Mouse (Mus musculus) MEL (cell line): ENCODE results near the gene Nadk. TPM values are rescaled to one million over a fixed set of nuclear protein-coding genes. Genes with fewer than 3 reads are reported as not detected.

Source experiments
- DNase-seq: peaks from one replicate; pipeline ENCODE4 v3.0.0; 2011; ENCODE audit warnings: low read depth, low spot score
- H3K27ac ChIP-seq: 2 replicates; pipeline ENCODE4 v1.5.1; 2012; ENCODE audit warnings: low read depth, mild to moderate bottlenecking, control low read depth, low read length, moderate library complexity; ENCODE audit not compliant: control insufficient read depth
- H3K27me3 ChIP-seq, 2 experiments: fragments of 150-350 bp in 1 of 2; sonication (generic) in 1 of 2; 2 replicates each; pipeline ENCODE4 v1.6.1; 2012; ENCODE audit warnings: low read length in 2 of 2, mild to moderate bottlenecking in 2 of 2, improper control_type of control experiment in 1 of 2, moderate library complexity in 1 of 2; ENCODE audit not compliant: insufficient read depth in 2 of 2, control insufficient read depth in 1 of 2
- H3K36me3 ChIP-seq, 2 experiments: 2 replicates each; pipeline ENCODE4 v1.6.1; 2012 to 2014; ENCODE audit warnings: low read length in 2 of 2, improper control_type of control experiment in 1 of 2, inconsistent platforms in 1 of 2, mild to moderate bottlenecking in 1 of 2; ENCODE audit not compliant: insufficient read depth in 2 of 2, control insufficient read depth in 1 of 2
- H3K4me1 ChIP-seq, 2 experiments: fragments of 150-350 bp in 1 of 2; sonication (generic) in 1 of 2; 2 replicates each; pipeline ENCODE4 v1.6.1; 2012; ENCODE audit warnings: low read length in 2 of 2, improper control_type of control experiment in 1 of 2, mild to moderate bottlenecking in 1 of 2; ENCODE audit not compliant: insufficient read depth in 2 of 2, control insufficient read depth in 1 of 2
- H3K4me3 ChIP-seq, 2 experiments: fragments of 150-350 bp in 1 of 2; sonication (generic) in 1 of 2; 2 replicates each; pipeline ENCODE4 v1.5.1; 2012; ENCODE audit warnings: low read depth in 2 of 2, low read length in 2 of 2, mild to moderate bottlenecking in 2 of 2, moderate library complexity in 2 of 2, control low read depth in 1 of 2, improper control_type of control experiment in 1 of 2; ENCODE audit not compliant: control insufficient read depth in 1 of 2, insufficient read depth in 1 of 2
- H3K79me2 ChIP-seq: 2 replicates; pipeline ENCODE4 v1.6.1; 2012; ENCODE audit warnings: mild to moderate bottlenecking, low read length, moderate library complexity; ENCODE audit not compliant: control insufficient read depth, poor library complexity, insufficient read depth
- H3K9ac ChIP-seq: 2 replicates; pipeline ENCODE4 v1.6.1; 2012; ENCODE audit warnings: low read depth, mild to moderate bottlenecking, control low read depth, low read length, moderate library complexity; ENCODE audit not compliant: control insufficient read depth, poor library complexity, severe bottlenecking
- H3K9me3 ChIP-seq: fragments of 150-350 bp; sonication (generic); replicated peaks from 2 replicates; pipeline ENCODE4 v1.6.1; 2012; ENCODE audit warnings: mild to moderate bottlenecking, low read length, improper control_type of control experiment, moderate library complexity; ENCODE audit not compliant: insufficient read depth
- CHD1 ChIP-seq: IDR thresholded peaks from 2 replicates; pipeline ENCODE4 v1.6.1; 2012; ENCODE audit warnings: low read depth, mild to moderate bottlenecking, inconsistent platforms, low read length, improper control_type of control experiment
- E2F4 ChIP-seq: IDR thresholded peaks from 2 replicates; pipeline ENCODE4 v1.6.1; 2011; ENCODE audit warnings: low read depth, low read length, improper control_type of control experiment, borderline replicate concordance
- ELF1 ChIP-seq: IDR thresholded peaks from 2 replicates; pipeline ENCODE4 v1.6.1; 2014; ENCODE audit warnings: low read depth, mild to moderate bottlenecking, inconsistent platforms, low read length, improper control_type of control experiment, moderate library complexity
- GATA1 ChIP-seq: IDR thresholded peaks from 2 replicates; pipeline ENCODE4 v1.6.1; 2011; ENCODE audit warnings: low read depth, low read length, improper control_type of control experiment
- HCFC1 ChIP-seq: IDR thresholded peaks from 2 replicates; pipeline ENCODE4 v1.6.1; 2012; ENCODE audit warnings: low read depth, mild to moderate bottlenecking, inconsistent platforms, low read length, improper control_type of control experiment, moderate library complexity
- NELFE ChIP-seq: IDR thresholded peaks from 2 replicates; pipeline ENCODE4 v1.6.1; 2011; ENCODE audit warnings: low read depth, low read length, improper control_type of control experiment
- NRF1 ChIP-seq: IDR thresholded peaks from 2 replicates; pipeline ENCODE4 v1.6.1; 2014; ENCODE audit warnings: low read depth, mild to moderate bottlenecking, inconsistent platforms, low read length, improper control_type of control experiment, moderate library complexity; ENCODE audit not compliant: poor library complexity, insufficient read depth, severe bottlenecking
- POLR2AphosphoS5 ChIP-seq: IDR thresholded peaks from 2 replicates; pipeline ENCODE4 v1.6.1; 2012; ENCODE audit warnings: low read depth, borderline replicate concordance, mild to moderate bottlenecking, inconsistent platforms, low read length, moderate library complexity, mixed read lengths
- RAD21 ChIP-seq: IDR thresholded peaks from 2 replicates; pipeline ENCODE4 v1.6.1; 2011; ENCODE audit warnings: mild to moderate bottlenecking, low read depth, low read length, improper control_type of control experiment
- SIN3A ChIP-seq: IDR thresholded peaks from 2 replicates; pipeline ENCODE4 v1.6.1; 2012; ENCODE audit warnings: low read length, improper control_type of control experiment, inconsistent platforms
- SMC3 ChIP-seq: IDR thresholded peaks from 2 replicates; pipeline ENCODE4 v1.6.1; 2011; ENCODE audit warnings: low read depth, low read length, improper control_type of control experiment
- TBP ChIP-seq: IDR thresholded peaks from 2 replicates; pipeline ENCODE4 v1.8.0; 2011; ENCODE audit warnings: low read depth, low read length, improper control_type of control experiment
- TCF12 ChIP-seq: IDR thresholded peaks from 2 replicates; pipeline ENCODE4 v1.6.1; 2014; ENCODE audit warnings: low read depth, mild to moderate bottlenecking, inconsistent platforms, low read length, improper control_type of control experiment, moderate library complexity
- USF2 ChIP-seq, 2 experiments: IDR thresholded peaks; 2 replicates each; pipeline ENCODE4 v1.6.1; 2011 to 2012; ENCODE audit warnings: improper control_type of control experiment in 2 of 2, low read length in 2 of 2, borderline replicate concordance in 1 of 2, inconsistent platforms in 1 of 2, low read depth in 1 of 2, mild to moderate bottlenecking in 1 of 2; ENCODE audit not compliant: insufficient read depth in 1 of 2
- ZMIZ1 ChIP-seq: IDR thresholded peaks from 2 replicates; pipeline ENCODE4 v1.6.1; 2012; ENCODE audit warnings: low read depth, mild to moderate bottlenecking, inconsistent platforms, low read length, improper control_type of control experiment, moderate library complexity
- polyA plus RNA-seq, 2 experiments: library from polyadenylated mRNA; stranded (reverse) in 1 of 2; unstranded in 1 of 2; fragments of >175 nt in 1 of 2; fragments of >200 nt in 1 of 2; gene quantifications; 2 replicates each; pipeline versions ENCODE4 v1.2.1 to v1.2.4; 2012; ENCODE audit warnings: low replicate concordance in 2 of 2, low read depth in 1 of 2; ENCODE audit not compliant: insufficient read length in 2 of 2, insufficient read depth in 1 of 2, missing spikeins in 1 of 2
- total RNA-seq: library from RNA; depleted of rRNA; stranded (reverse); fragments of 300-350 nt; gene quantifications from 2 replicates; pipeline ENCODE4 v1.2.3, GENCODE M21; 2012; rRNA removed

Nadk gene
- total and polyA plus RNA-seq, 3 experiments = 53.2 to 258 (median 151) TPM

DNA sequence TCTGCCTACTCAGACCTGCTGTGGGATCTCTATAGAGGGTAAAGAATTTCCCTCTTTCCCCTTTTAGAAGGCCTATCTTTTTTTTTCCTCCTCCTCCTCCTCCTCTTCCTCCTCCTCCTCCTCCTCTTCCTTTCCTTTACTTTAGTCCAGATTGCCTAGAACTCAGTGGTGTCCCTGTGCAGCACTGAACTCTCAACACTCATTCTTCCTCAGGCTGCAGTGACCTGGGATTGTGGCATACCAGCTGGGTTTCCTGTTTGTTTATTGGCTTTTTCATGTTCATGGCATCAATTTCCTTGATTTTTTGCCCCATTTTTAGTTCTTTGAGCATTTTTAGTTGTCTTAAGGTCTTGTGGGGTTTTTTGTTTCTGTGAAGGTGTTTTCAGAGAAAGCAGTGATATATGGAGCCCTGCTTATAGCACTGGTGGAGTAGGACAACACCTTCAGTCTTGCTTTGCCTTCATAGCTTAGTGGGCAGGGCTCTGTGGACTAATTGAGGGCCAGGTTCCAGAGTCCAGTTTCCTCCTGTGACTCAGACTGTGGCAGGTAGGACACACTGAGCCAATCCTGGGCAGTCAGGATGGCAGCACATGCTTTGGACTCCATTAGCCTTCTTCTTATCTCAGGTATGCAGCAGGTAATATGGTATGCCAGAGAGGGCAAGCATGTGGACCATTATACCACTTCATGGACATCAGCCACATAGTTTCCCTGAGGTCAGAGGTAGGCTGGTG, 73.8 kb downstream of the Nadk start:
- Histone ChIP-seq H3K4me1 (no peaks in the 10 kb centered on the region), H3K27me3 (no peaks in the 10 kb centered on the region), H3K27ac (no peak overlapping the region), H3K79me2 (no peaks in the 10 kb centered on the region), H3K36me3 (peaks cover 0 to 43% of the 10 kb centered on the region in 2 experiments; a peak in 2 of 4 replicates), H3K9ac (no peak overlapping the region), H3K4me3 (no peak overlapping the region), H3K9me3 (no peaks in the 10 kb centered on the region)
- TF ChIP-seq POLR2AphosphoS5 (no peak), GATA1 (no peak), SIN3A (no peak), TCF12 (no peak), CHD1 (no peak), NELFE (no peak), E2F4 (no peak), ELF1 (no peak), SMC3 (no peak), USF2 (IDR thresholded peaks at IDR 0.05; ENCODE audit: borderline replicate concordance in 1 of 2, insufficient read depth in 1 of 2, low read depth in 1 of 2, low read length in 2 of 2) (no peak), TBP (no peak), RAD21 (no peak), NRF1 (no peak), HCFC1 (no peak), ZMIZ1 (no peak)
- DNase-seq = no peak

Other genes with a start within 250 kb of the Nadk start
- gene Prkcz, start 201.0 kb upstream of the Nadk start, total RNA-seq = 0.12 TPM in 1 of 2 replicates, not detected in the other
- gene Prkcz, start 201.0 kb upstream of the Nadk start, polyA plus RNA-seq = under 1 TPM in 1 of 2 experiments, not detected in 1; 0.92 TPM
- 0.42 and 0.50 TPM in 2 replicates for gene Gabrd, start 164.3 kb upstream of the Nadk start, total RNA-seq
- 1 to 10 TPM in 1 of 2 experiments, not detected in 1; 1.1 TPM for gene Gabrd, start 164.3 kb upstream of the Nadk start, polyA plus RNA-seq
- gene Cfap74, start 153.2 kb upstream of the Nadk start, total RNA-seq = 0.33 and 0.39 TPM in 2 replicates
- 1 to 10 TPM in 1 of 2 experiments, not detected in 1; 1.0 TPM for gene Cfap74, start 153.2 kb upstream of the Nadk start, polyA plus RNA-seq
- gene Tmem52, start 93.3 kb upstream of the Nadk start, total RNA-seq = not detected in 2 replicates
- not detected for gene Tmem52, start 93.3 kb upstream of the Nadk start, polyA plus RNA-seq
- gene Gnb1, start 71.0 kb upstream of the Nadk start, total RNA-seq = 78.1 and 94.7 TPM in 2 replicates
- 100 to 1,000 TPM in 1 of 2 experiments, not detected in 1; 489 TPM for gene Gnb1, start 71.0 kb upstream of the Nadk start, polyA plus RNA-seq
- gene Slc35e2, start 39.0 kb downstream of the Nadk start, total RNA-seq = 9.0 and 9.9 TPM in 2 replicates
- 1 to 10 TPM in 1 of 2 experiments, not detected in 1; 6.4 TPM for gene Slc35e2, start 39.0 kb downstream of the Nadk start, polyA plus RNA-seq
- gene Cdk11b, start 62.5 kb downstream of the Nadk start, total RNA-seq = 47.9 and 56.6 TPM in 2 replicates
- gene Cdk11b, start 62.5 kb downstream of the Nadk start, polyA plus RNA-seq = 100 to 1,000 TPM; 113 to 249 TPM
- gene Gm10563, start 83.0 kb downstream of the Nadk start, total RNA-seq = not detected in 2 replicates
- not detected for gene Gm10563, start 83.0 kb downstream of the Nadk start, polyA plus RNA-seq
- 1.6 and 1.8 TPM in 2 replicates for gene Mmp23, start 91.0 kb downstream of the Nadk start, total RNA-seq
- gene Mmp23, start 91.0 kb downstream of the Nadk start, polyA plus RNA-seq = 1 to 10 TPM in 1 of 2 experiments, not detected in 1; 2.4 TPM
- 21.4 and 27.7 TPM in 2 replicates for gene Mib2, start 106.8 kb downstream of the Nadk start, total RNA-seq
- gene Mib2, start 106.8 kb downstream of the Nadk start, polyA plus RNA-seq = 10 to 100 TPM in 1 of 2 experiments, not detected in 1; 38.3 TPM
- 1.1 and 2.6 TPM in 2 replicates for gene Fndc10, start 132.0 kb downstream of the Nadk start, total RNA-seq
- gene Fndc10, start 132.0 kb downstream of the Nadk start, polyA plus RNA-seq = 1 to 10 TPM in 1 of 2 experiments, not detected in 1; 5.9 TPM
- gene Ssu72, start 142.4 kb downstream of the Nadk start, total RNA-seq = 160 and 170 TPM in 2 replicates
- gene Ssu72, start 142.4 kb downstream of the Nadk start, polyA plus RNA-seq = 100 to 1,000 TPM; 140 to 267 TPM
- 0.13 and 0.27 TPM in 2 replicates for gene Tmem240, start 172.4 kb downstream of the Nadk start, total RNA-seq
- gene Tmem240, start 172.4 kb downstream of the Nadk start, polyA plus RNA-seq = under 1 TPM in 1 of 2 experiments, not detected in 1; 0.33 TPM
- 198 and 220 TPM in 2 replicates for gene Atad3a, start 198.7 kb downstream of the Nadk start, total RNA-seq
- gene Atad3a, start 198.7 kb downstream of the Nadk start, polyA plus RNA-seq = 100 to 1,000 TPM in 1 of 2 experiments, not detected in 1; 232 TPM
- 0.33 and 0.42 TPM in 2 replicates for gene Vwa1, start 212.3 kb downstream of the Nadk start, total RNA-seq
- gene Vwa1, start 212.3 kb downstream of the Nadk start, polyA plus RNA-seq = under 1 TPM in 1 of 2 experiments, not detected in 1; 0.33 TPM
- 0.10 and 0.19 TPM in 2 replicates for gene Tmem88b, start 223.5 kb downstream of the Nadk start, total RNA-seq
- under 1 TPM in 1 of 2 experiments, not detected in 1; 0.32 TPM for gene Tmem88b, start 223.5 kb downstream of the Nadk start, polyA plus RNA-seq
- gene Ankrd65, start 228.1 kb downstream of the Nadk start, total RNA-seq = 0.12 TPM in 1 of 2 replicates, not detected in the other
- gene Ankrd65, start 228.1 kb downstream of the Nadk start, polyA plus RNA-seq = not detected
- gene Mrpl20, start 240.5 kb downstream of the Nadk start, total RNA-seq = 301 and 346 TPM in 2 replicates
- 100 to 1,000 TPM in 1 of 2 experiments, not detected in 1; 336 TPM for gene Mrpl20, start 240.5 kb downstream of the Nadk start, polyA plus RNA-seq